Mouse (Mus musculus) cerebellum, adult 2 months (tissue): ENCODE measurements around the gene Cxcl9.

Experiments used
- CTCF ChIP-seq: fragments of 200-500 bp; IDR thresholded peaks from 2 replicates; pipeline ENCODE4 v1.5.1; 2011; ENCODE audit warnings: low read depth, mild to moderate bottlenecking, control low read depth, low read length, moderate library complexity, borderline replicate concordance; ENCODE audit not compliant: insufficient read depth
- POLR2A ChIP-seq: fragments of 200-500 bp; IDR thresholded peaks from 2 replicates; pipeline ENCODE4 v1.6.1; 2011; ENCODE audit warnings: low read length, control low read depth, borderline replicate concordance; ENCODE audit not compliant: insufficient read depth

GRCm38 (mm10) chr5:92277437-92278394 lies 50.2 kb downstream of the Cxcl9 start, which contains the start of gene Naaa:
- TF ChIP-seq POLR2A (peak; percentile 77), CTCF (peak; percentile 21; the same call in 1 of the 2 replicates)
